Mouse (Mus musculus) hindbrain, embryonic 13.5 days (tissue): ENCODE measurements at regions not wholly inside any gene's neighbourhood (a gene's known extent, or its start where the extent isn't known, plus 50 kb on each side); places are given as distances from the start of the nearest gene placed in this dataset.
A peak's percentile ranks its signal among the peaks of the same experiment; 100 is the strongest.

Source experiments
- ATAC-seq: fragments of 200-750 bp; cut with Nextera tagmentation; 2 replicates; pipeline ENCODE4 v1.8.0; 2017; ENCODE audit warnings: moderate TSS enrichment; ENCODE audit not compliant: low FRiP score
- H3K27ac ChIP-seq: fragments of 300-500 bp; sonication (generic); 2 replicates; pipeline ENCODE4 v1.5.1; 2015; ENCODE audit warnings: inconsistent platforms, mild to moderate bottlenecking, moderate library complexity
- H3K27me3 ChIP-seq: fragments of 300-500 bp; sonication (generic); 2 replicates; pipeline ENCODE4 v1.6.1; 2015; ENCODE audit warnings: mild to moderate bottlenecking, inconsistent platforms
- H3K36me3 ChIP-seq: fragments of 300-500 bp; sonication (generic); 2 replicates; pipeline ENCODE4 v1.6.1; 2015; ENCODE audit warnings: mild to moderate bottlenecking, inconsistent platforms
- H3K4me1 ChIP-seq: fragments of 300-500 bp; sonication (generic); replicated peaks from 2 replicates; pipeline ENCODE4 v1.6.1; 2015; ENCODE audit warnings: inconsistent platforms
- H3K4me2 ChIP-seq: fragments of 300-500 bp; sonication (generic); 2 replicates; pipeline ENCODE4 v1.6.1; 2015; ENCODE audit warnings: inconsistent platforms, mild to moderate bottlenecking, moderate library complexity
- H3K4me3 ChIP-seq: fragments of 300-500 bp; sonication (generic); 2 replicates; pipeline ENCODE4 v1.5.1; 2015; ENCODE audit warnings: mild to moderate bottlenecking, inconsistent platforms
- H3K9ac ChIP-seq: fragments of 300-500 bp; sonication (generic); 2 replicates; pipeline ENCODE4 v1.6.1; 2015; ENCODE audit warnings: mild to moderate bottlenecking, inconsistent platforms
- H3K9me3 ChIP-seq: fragments of 300-500 bp; sonication (generic); 2 replicates; pipeline ENCODE4 v1.6.1; 2016; ENCODE audit warnings: inconsistent platforms
- WGBS: fragments of 180-500 bp; shearing (Covaris S2); methylation state at CpG from one replicate; pipeline ENCODE4 v1.1.7; 2015; 5-methylcytosine and 5-hydroxymethylcytosine counted together

- Histone ChIP-seq H3K9me3 (no peaks in the 10 kb centered on the region), H3K4me2 (no peak overlapping the region), H3K27ac (no peak overlapping the region), H3K4me1 (no peaks in the 10 kb centered on the region), H3K27me3 (no peaks in the 10 kb centered on the region), H3K36me3 (no peaks in the 10 kb centered on the region), H3K9ac (no peak overlapping the region), H3K4me3 (no peak overlapping the region)
- ATAC-seq, result no peak
- WGBS, result 73% methylated on average over 7 of the region's 7 CpGs
Measured at GRCm38 (mm10) chr3:41332481-41332880, 223.1 kb upstream of the Jade1 start.

GRCm38 (mm10) chr3:41330356-41330755 is 225.2 kb upstream of the Jade1 start:
- no peaks in the 10 kb centered on the region for H3K36me3 ChIP-seq
- no peak overlapping the region for H3K9ac ChIP-seq
- H3K27ac ChIP-seq, result no peak overlapping the region
- H3K4me1 ChIP-seq, result no peaks in the 10 kb centered on the region
- H3K4me2 ChIP-seq, result no peak overlapping the region
- 87% methylated on average over 5 of the region's 5 CpGs for WGBS
- H3K27me3 ChIP-seq, result no peaks in the 10 kb centered on the region
- H3K4me3 ChIP-seq, result no peak overlapping the region
- ATAC-seq, result no peak
- H3K9me3 ChIP-seq, result no peaks in the 10 kb centered on the region

- no peaks in the 10 kb centered on the region for H3K27me3 ChIP-seq
- H3K27ac ChIP-seq, result no peak overlapping the region
- H3K4me2 ChIP-seq, result no peak overlapping the region
- H3K9ac ChIP-seq, result no peak overlapping the region
- no peak for ATAC-seq
- H3K36me3 ChIP-seq, result no peaks in the 10 kb centered on the region
- H3K4me3 ChIP-seq, result no peak overlapping the region
- H3K4me1 ChIP-seq, result no peaks in the 10 kb centered on the region
- 83% methylated on average over 1 of the region's 1 CpGs for WGBS
- H3K9me3 ChIP-seq, result no peaks in the 10 kb centered on the region
Measured at GRCm38 (mm10) chr3:41328828-41329227, 226.7 kb upstream of the Jade1 start.

GRCm38 (mm10) chr3:41326211-41327104 is 229.1 kb upstream of the Jade1 start:
- Histone ChIP-seq H3K4me2 (no peak overlapping the region), H3K4me3 (no peak overlapping the region), H3K27me3 (no peaks in the 10 kb centered on the region), H3K36me3 (no peaks in the 10 kb centered on the region), H3K4me1 (no peaks in the 10 kb centered on the region), H3K9me3 (no peaks in the 10 kb centered on the region), H3K27ac (no peak overlapping the region), H3K9ac (no peak overlapping the region)
- 90% methylated on average over 12 of the region's 12 CpGs for WGBS
- no peak for ATAC-seq

- no peaks in the 10 kb centered on the region for H3K36me3 ChIP-seq
- H3K9ac ChIP-seq, result no peak overlapping the region
- H3K27me3 ChIP-seq, result no peaks in the 10 kb centered on the region
- no peak overlapping the region for H3K4me2 ChIP-seq
- no peak for ATAC-seq
- H3K4me3 ChIP-seq, result no peak overlapping the region
- H3K4me1 ChIP-seq, result 0 out of 2 replicates have a peak, but pooled peaks cover 6% of the 10 kb centered on the region
- 97% methylated on average over 1 of the region's 1 CpGs for WGBS
- no peaks in the 10 kb centered on the region for H3K9me3 ChIP-seq
- no peak overlapping the region for H3K27ac ChIP-seq
Measured at GRCm38 (mm10) chr3:41321808-41322207, 233.7 kb upstream of the Jade1 start.

GRCm38 (mm10) chr3:41319214-41319856 is 236.2 kb upstream of the Jade1 start:
- H3K9me3 ChIP-seq, result no peaks in the 10 kb centered on the region
- 0 out of 2 replicates have a peak, but pooled peaks cover 6% of the 10 kb centered on the region for H3K4me1 ChIP-seq
- peak; percentile 52; the same call in 1 of the 2 replicates for ATAC-seq
- no peak overlapping the region for H3K9ac ChIP-seq
- H3K27ac ChIP-seq, result no peak overlapping the region
- no peak overlapping the region for H3K4me2 ChIP-seq
- no peak overlapping the region for H3K4me3 ChIP-seq
- no peaks in the 10 kb centered on the region for H3K36me3 ChIP-seq
- no peaks in the 10 kb centered on the region for H3K27me3 ChIP-seq
- WGBS, result 62% methylated on average over 5 of the region's 5 CpGs

GRCm38 (mm10) chr3:41318232-41319131 is 235.6 kb upstream of the Pgrmc2 start:
- H3K4me1 ChIP-seq, result 0 out of 2 replicates have a peak, but pooled peaks cover 6% of the 10 kb centered on the region
- H3K9me3 ChIP-seq, result no peaks in the 10 kb centered on the region
- no peak overlapping the region for H3K4me3 ChIP-seq
- no peak overlapping the region for H3K4me2 ChIP-seq
- H3K36me3 ChIP-seq, result no peaks in the 10 kb centered on the region
- no peak for ATAC-seq
- H3K27me3 ChIP-seq, result no peaks in the 10 kb centered on the region
- WGBS, result 67% methylated on average over 12 of the region's 12 CpGs
- no peak overlapping the region for H3K27ac ChIP-seq
- H3K9ac ChIP-seq, result no peak overlapping the region

- Histone ChIP-seq H3K36me3 (no peaks in the 10 kb centered on the region), H3K27me3 (no peaks in the 10 kb centered on the region), H3K4me1 (0 out of 2 replicates have a peak, but pooled peaks cover 6% of the 10 kb centered on the region), H3K4me2 (no peak overlapping the region), H3K9ac (no peak overlapping the region), H3K4me3 (no peak overlapping the region), H3K9me3 (no peaks in the 10 kb centered on the region), H3K27ac (no peak overlapping the region)
- 27% methylated on average over 4 of the region's 4 CpGs for WGBS
- 0 out of 2 replicates have a peak, but pooled peaks have one; percentile 50 for ATAC-seq
Measured at GRCm38 (mm10) chr3:41317170-41317569, 234.3 kb upstream of the Pgrmc2 start.

GRCm38 (mm10) chr3:41312492-41312891 is 229.6 kb upstream of the Pgrmc2 start:
- H3K9me3 ChIP-seq, result no peaks in the 10 kb centered on the region
- no peak overlapping the region for H3K9ac ChIP-seq
- no peak overlapping the region for H3K4me2 ChIP-seq
- no peak overlapping the region for H3K4me3 ChIP-seq
- no peaks in the 10 kb centered on the region for H3K27me3 ChIP-seq
- H3K27ac ChIP-seq, result no peak overlapping the region
- 94% methylated on average over 6 of the region's 6 CpGs for WGBS
- H3K36me3 ChIP-seq, result no peaks in the 10 kb centered on the region
- H3K4me1 ChIP-seq, result 0 out of 2 replicates have a peak, but pooled peaks cover 5% of the 10 kb centered on the region
- ATAC-seq, result no peak

- Histone ChIP-seq H3K27me3 (no peaks in the 10 kb centered on the region), H3K9me3 (no peaks in the 10 kb centered on the region), H3K4me2 (no peak overlapping the region), H3K36me3 (no peaks in the 10 kb centered on the region), H3K4me1 (no peaks in the 10 kb centered on the region), H3K27ac (no peak overlapping the region), H3K4me3 (no peak overlapping the region), H3K9ac (no peak overlapping the region)
- 73% methylated on average over 13 of the region's 13 CpGs for WGBS
- ATAC-seq, result peak; percentile 43; the same call in 1 of the 2 replicates
Measured at GRCm38 (mm10) chr3:41307400-41308028, 224.7 kb upstream of the Pgrmc2 start.

- H3K4me1 ChIP-seq, result no peaks in the 10 kb centered on the region
- no peak for ATAC-seq
- H3K27me3 ChIP-seq, result no peaks in the 10 kb centered on the region
- H3K27ac ChIP-seq, result no peak overlapping the region
- H3K36me3 ChIP-seq, result no peaks in the 10 kb centered on the region
- H3K9me3 ChIP-seq, result no peaks in the 10 kb centered on the region
- no peak overlapping the region for H3K4me3 ChIP-seq
- H3K4me2 ChIP-seq, result no peak overlapping the region
- no peak overlapping the region for H3K9ac ChIP-seq
- WGBS, result 74% methylated on average over 3 of the region's 3 CpGs
Measured at GRCm38 (mm10) chr3:41302805-41303204, 220.0 kb upstream of the Pgrmc2 start.
